Mouse (Mus musculus): ENCODE data around the gene Tubg1.

DNA sequence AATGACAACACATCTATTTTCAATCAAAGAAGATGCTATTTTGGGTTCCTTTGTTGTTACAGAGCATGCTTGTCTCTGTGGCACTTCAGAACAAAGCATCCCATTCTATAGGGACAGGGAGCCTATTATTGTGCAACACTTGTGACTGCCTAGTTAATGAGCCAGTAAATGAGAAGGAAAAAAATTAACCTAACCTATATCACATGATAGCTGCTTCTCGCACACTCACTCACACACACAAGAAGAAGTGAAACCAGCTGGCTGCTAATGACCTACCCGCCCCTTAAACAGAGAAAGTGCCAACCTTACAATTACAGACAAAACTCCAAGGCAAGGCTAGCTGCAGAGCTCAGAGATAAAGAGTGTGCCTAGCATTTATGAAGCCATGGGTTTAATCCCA, 4.2 kb upstream of the Tubg1 start:
- TF ChIP-seq CTCF (IDR thresholded peaks at IDR 0.05; ENCODE audit: control insufficient read depth, insufficient read depth, insufficient replicate concordance, low read depth, low read length) (no peak), POLR2A (IDR thresholded peaks at IDR 0.05; ENCODE audit: control insufficient read depth, low read depth, low read length) (no peak)
